Mouse (Mus musculus) hindbrain, embryonic 12.5 days (tissue): ENCODE measurements around the gene Slc26a9. TPM values are rescaled to one million over a fixed set of nuclear protein-coding genes. Genes with fewer than 3 reads are reported as not detected.

Experiments used
- ATAC-seq: fragments of 200-750 bp; cut with Nextera tagmentation; 2 replicates; pipeline ENCODE4 v1.8.0; 2017; ENCODE audit warnings: moderate TSS enrichment; ENCODE audit not compliant: low FRiP score
- H3K27ac ChIP-seq: fragments of 300-500 bp; sonication (generic); 2 replicates; pipeline ENCODE4 v1.5.1; 2016; ENCODE audit warnings: mild to moderate bottlenecking
- H3K27me3 ChIP-seq: fragments of 300-500 bp; sonication (generic); 2 replicates; pipeline ENCODE4 v1.6.1; 2016; ENCODE audit warnings: mild to moderate bottlenecking
- H3K36me3 ChIP-seq: fragments of 300-500 bp; sonication (generic); 2 replicates; pipeline ENCODE4 v1.6.1; 2016; ENCODE audit warnings: mild to moderate bottlenecking
- H3K4me1 ChIP-seq: fragments of 300-500 bp; sonication (generic); 2 replicates; pipeline ENCODE4 v1.6.1; 2016
- H3K4me2 ChIP-seq: fragments of 300-500 bp; sonication (generic); replicated peaks from 2 replicates; pipeline ENCODE4 v1.6.1; 2016; ENCODE audit warnings: mild to moderate bottlenecking
- H3K4me3 ChIP-seq: fragments of 300-500 bp; sonication (generic); 2 replicates; pipeline ENCODE4 v1.5.1; 2016; ENCODE audit warnings: mild to moderate bottlenecking
- H3K9ac ChIP-seq: fragments of 300-500 bp; sonication (generic); 2 replicates; pipeline ENCODE4 v1.6.1; 2016; ENCODE audit warnings: mild to moderate bottlenecking, moderate library complexity
- H3K9me3 ChIP-seq: fragments of 300-500 bp; sonication (generic); replicated peaks from 2 replicates; pipeline ENCODE4 v1.6.1; 2016; ENCODE audit warnings: mild to moderate bottlenecking
- WGBS: fragments of 180-500 bp; shearing (Covaris S2); methylation state at CpG from one replicate; pipeline ENCODE4 v1.1.7; 2016; 5-methylcytosine and 5-hydroxymethylcytosine counted together
- polyA plus RNA-seq: library from polyadenylated mRNA; unstranded; fragments of >200 nt; fragmentation: Nextera tagmentation; extraction: Ambion mirVana; gene quantifications from 2 replicates; pipeline ENCODE4 v1.2.1, GENCODE M21; 2016

Gene Slc26a9
- polyA plus RNA-seq, 1 experiment from 2014 or later = 0.13 TPM

DNA sequence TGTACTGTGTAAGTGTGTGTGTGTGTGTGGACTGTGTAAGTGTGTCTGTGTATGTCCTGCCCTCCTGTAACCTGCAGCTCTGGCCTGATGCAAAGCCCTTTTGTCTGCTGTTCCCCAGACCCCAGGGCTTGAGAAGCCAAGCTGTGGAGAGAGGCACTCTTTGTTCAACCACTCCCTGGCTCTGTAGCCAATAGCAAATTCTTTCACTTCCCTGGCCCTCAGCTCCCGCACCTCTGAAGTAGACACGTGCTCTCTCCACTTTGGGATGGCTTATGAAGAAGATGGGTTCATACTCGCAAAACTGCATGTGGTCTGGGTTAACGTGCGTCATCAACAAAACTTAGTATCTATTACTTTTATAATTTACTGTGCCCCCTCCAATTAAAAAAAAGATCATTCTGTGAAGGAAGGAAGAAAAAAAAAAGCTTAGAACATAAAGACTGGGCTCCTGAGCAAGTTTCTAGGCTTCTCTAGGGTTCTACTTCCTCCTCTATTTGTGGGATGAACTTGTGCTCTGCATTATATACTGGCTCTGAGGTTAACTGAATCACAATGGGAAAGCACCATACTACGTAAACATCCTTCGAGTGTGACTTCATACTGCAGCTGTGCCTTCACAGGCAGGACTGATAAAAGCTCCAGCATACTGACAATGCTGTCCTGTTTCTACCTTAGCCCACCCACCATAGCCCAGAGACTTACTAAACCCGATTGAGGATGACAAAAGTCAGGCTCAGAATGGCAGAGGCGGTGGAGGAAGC lies 16.0 kb downstream of the Slc26a9 start:
- 67% methylated on average over 9 of the region's 9 CpGs for WGBS
- Histone ChIP-seq H3K9me3 (no peaks in the 10 kb centered on the region), H3K4me2 (no peak overlapping the region), H3K4me3 (no peak overlapping the region), H3K27ac (no peak overlapping the region), H3K27me3 (no peaks in the 10 kb centered on the region), H3K9ac (no peak overlapping the region), H3K36me3 (no peaks in the 10 kb centered on the region), H3K4me1 (peaks cover 6% of the 10 kb centered on the region; the same call in 1 of the 2 replicates)
- ATAC-seq = no peak

DNA sequence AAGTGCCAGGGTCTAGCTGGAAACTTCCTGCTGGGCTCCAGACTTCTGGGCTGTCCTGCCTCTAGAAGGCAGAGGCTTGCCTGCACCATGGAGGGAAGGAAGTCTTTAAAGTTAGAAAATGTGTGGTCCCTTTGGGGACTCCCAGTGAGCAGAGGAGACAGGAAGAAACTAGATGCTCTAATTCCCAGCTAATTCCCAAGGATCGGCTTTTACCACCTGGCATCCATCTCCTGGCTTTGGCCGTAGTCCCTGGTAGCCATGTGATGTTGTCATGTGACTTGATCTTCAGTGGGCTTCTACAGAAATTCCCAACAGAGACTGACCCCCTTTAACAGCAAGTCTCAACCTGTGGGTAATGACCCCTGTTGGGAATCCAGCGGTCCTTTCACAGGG lies 16.6 kb downstream of the Slc26a9 start:
- no peak for ATAC-seq
- Histone ChIP-seq H3K27ac (no peak overlapping the region), H3K36me3 (no peaks in the 10 kb centered on the region), H3K4me2 (no peak overlapping the region), H3K27me3 (no peaks in the 10 kb centered on the region), H3K9me3 (no peaks in the 10 kb centered on the region), H3K4me3 (no peak overlapping the region), H3K4me1 (peaks cover 6% of the 10 kb centered on the region; the same call in 1 of the 2 replicates), H3K9ac (no peak overlapping the region)
- whole genome bisulfite sequencing = 87% methylated on average over 3 of the region's 3 CpGs

DNA sequence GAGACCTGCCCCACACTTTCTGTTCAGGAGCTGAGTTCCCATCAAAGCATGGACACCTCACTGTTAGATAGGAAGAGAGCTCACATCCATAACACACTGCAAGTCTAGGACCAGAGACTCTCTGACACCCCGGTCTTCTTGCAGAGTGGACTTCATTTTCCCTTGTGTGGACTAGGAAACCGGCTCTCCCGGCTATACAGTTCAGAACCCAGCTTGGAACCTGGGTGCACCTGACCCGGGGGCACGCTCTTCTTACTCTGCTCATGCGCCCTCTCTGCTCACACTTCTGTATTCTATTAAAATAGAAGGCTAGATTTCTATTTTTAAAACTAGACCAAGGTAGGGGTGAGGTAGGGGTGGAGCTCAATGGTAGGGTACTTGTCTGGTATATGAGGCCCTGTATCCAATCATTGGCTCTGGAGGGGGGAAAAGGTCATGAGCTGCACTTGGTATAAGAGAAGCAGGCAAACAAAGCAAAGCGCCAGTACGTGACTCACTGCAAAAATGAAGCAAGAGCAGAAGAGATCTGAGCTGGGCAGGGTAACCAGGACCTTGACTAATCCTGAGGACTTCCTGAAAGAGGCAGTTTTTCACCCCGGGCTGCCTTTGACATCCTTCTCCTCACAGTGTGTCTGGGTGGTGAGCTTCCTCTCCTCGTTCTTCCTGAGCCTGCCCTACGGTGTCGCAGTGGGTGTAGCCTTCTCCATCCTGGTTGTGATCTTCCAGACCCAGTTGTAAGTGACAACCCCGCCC lies 17.4 kb downstream of the Slc26a9 start:
- WGBS = 80% methylated on average over 13 of the region's 13 CpGs
- Histone ChIP-seq H3K4me1 (peaks cover 6% of the 10 kb centered on the region; the same call in 1 of the 2 replicates), H3K27me3 (no peaks in the 10 kb centered on the region), H3K4me3 (no peak overlapping the region), H3K9ac (no peak overlapping the region), H3K4me2 (no peak overlapping the region), H3K9me3 (no peaks in the 10 kb centered on the region), H3K27ac (no peak overlapping the region), H3K36me3 (no peaks in the 10 kb centered on the region)
- no peak for ATAC-seq

DNA sequence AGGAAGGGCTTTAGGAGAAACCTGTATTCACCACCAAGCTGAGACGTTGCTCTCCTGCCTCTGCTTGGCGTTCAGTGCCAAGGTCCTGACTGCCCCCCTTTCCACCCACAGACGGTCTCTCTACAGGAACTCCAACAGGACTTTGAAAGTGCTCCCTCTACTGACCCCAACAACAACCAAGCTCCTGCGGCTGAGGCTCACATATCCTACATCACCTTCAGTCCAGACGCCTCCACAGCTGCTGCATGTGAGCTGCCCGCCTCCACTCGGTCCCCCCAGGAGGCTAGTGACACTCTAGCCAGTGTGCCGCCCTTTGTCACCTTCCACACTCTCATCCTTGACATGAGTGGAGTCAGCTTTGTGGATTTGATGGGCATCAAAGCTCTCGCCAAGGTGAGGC lies 19.9 kb downstream of the Slc26a9 start:
- Histone ChIP-seq H3K4me1 (peaks cover 5% of the 10 kb centered on the region; the same call in 1 of the 2 replicates), H3K27me3 (no peaks in the 10 kb centered on the region), H3K9ac (no peak overlapping the region), H3K9me3 (no peaks in the 10 kb centered on the region), H3K4me3 (no peak overlapping the region), H3K36me3 (no peaks in the 10 kb centered on the region), H3K27ac (no peak overlapping the region), H3K4me2 (no peak overlapping the region)
- 61% methylated on average over 9 of the region's 9 CpGs for WGBS
- ATAC-seq = no peak

DNA sequence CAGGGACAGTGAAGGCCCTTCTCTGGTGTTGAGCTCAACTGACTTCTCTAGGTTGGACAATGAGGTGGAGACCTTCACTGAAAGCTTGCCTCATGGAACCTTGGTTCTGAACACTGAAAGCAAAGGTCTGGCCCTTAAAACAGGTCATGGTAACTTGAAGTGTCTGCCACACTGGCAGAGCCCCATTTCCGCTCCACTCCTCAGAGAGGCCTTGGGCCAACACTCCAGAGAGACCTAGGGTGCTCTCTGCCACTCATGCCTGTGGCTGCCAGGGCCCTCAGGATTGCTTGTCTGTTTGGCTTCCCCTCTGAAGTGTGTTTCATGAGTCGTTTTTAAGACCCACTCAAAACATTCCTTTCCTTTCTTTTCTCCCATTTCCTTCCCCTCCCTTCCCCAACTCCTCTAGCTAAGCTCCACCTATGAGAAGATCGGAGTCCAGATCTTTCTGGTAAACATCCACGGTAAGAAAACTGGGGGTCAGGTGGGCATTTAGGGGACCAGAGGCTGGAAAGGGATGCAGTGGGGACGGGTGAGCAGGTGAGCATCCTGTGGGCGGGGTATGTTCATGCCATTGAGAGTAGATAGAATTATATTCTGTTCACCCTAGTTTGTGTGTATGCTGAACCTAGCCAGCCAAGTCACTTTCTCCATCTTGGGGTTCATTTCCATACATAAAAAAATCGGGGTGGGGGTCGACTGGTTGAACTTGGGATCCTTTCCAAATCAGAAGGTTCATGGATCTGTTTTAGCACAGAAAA lies 20.9 kb downstream of the Slc26a9 start:
- no peaks in the 10 kb centered on the region for H3K4me1 ChIP-seq
- H3K27ac ChIP-seq = no peak overlapping the region
- H3K36me3 ChIP-seq = no peaks in the 10 kb centered on the region
- no peak overlapping the region for H3K9ac ChIP-seq
- no peaks in the 10 kb centered on the region for H3K9me3 ChIP-seq
- no peak for ATAC-seq
- H3K4me2 ChIP-seq = no peak overlapping the region
- 69% methylated on average over 8 of the region's 8 CpGs for WGBS
- H3K27me3 ChIP-seq = no peaks in the 10 kb centered on the region
- no peak overlapping the region for H3K4me3 ChIP-seq

GRCm38 (mm10) chr1:131765357-131766001 lies 21.7 kb downstream of the Slc26a9 start:
- Histone ChIP-seq H3K4me1 (no peaks in the 10 kb centered on the region), H3K9ac (no peak overlapping the region), H3K36me3 (no peaks in the 10 kb centered on the region), H3K27ac (no peak overlapping the region), H3K4me2 (0 out of 2 replicates have a peak overlapping the region, but pooled peaks have one; percentile 3), H3K9me3 (no peaks in the 10 kb centered on the region), H3K4me3 (no peak overlapping the region), H3K27me3 (no peaks in the 10 kb centered on the region)
- ATAC-seq = 0 out of 2 replicates have a peak, but pooled peaks have one; percentile 56
- WGBS = 13% methylated on average over 11 of the region's 11 CpGs

DNA sequence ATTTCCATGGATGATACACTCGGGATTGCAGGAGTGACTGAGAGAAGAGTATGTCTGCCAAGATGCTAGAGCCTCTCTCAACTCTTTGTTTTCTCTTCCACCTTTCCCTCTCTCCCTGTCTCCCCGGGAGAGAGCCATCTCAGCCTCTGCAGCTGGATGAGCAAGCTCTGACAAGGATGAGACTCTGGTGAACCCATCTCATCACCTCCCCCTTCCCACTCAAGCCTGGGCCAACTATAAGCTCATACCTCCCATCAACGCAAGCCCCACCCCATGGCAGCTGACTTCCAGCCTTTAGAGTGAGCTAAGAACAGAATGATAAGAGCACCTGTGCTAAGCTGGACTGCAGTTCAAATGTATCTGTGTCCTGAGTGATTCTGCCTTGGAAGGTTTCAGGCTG lies 25.5 kb downstream of the Slc26a9 start:
- H3K27me3 ChIP-seq = no peaks in the 10 kb centered on the region
- H3K9me3 ChIP-seq = no peaks in the 10 kb centered on the region
- H3K4me3 ChIP-seq = no peak overlapping the region
- H3K4me1 ChIP-seq = no peaks in the 10 kb centered on the region
- WGBS = 80% methylated on average over 3 of the region's 3 CpGs
- H3K4me2 ChIP-seq = no peak overlapping the region
- no peak for ATAC-seq
- no peaks in the 10 kb centered on the region for H3K36me3 ChIP-seq
- no peak overlapping the region for H3K27ac ChIP-seq
- no peak overlapping the region for H3K9ac ChIP-seq

GRCm38 (mm10) chr1:131770656-131771055 lies 26.8 kb downstream of the Slc26a9 start:
- Histone ChIP-seq H3K9me3 (no peaks in the 10 kb centered on the region), H3K27ac (no peak overlapping the region), H3K9ac (no peak overlapping the region), H3K4me2 (no peak overlapping the region), H3K4me3 (no peak overlapping the region), H3K27me3 (no peaks in the 10 kb centered on the region), H3K36me3 (no peaks in the 10 kb centered on the region), H3K4me1 (no peaks in the 10 kb centered on the region)
- 63% methylated on average over 4 of the region's 4 CpGs for WGBS
- no peak for ATAC-seq

GRCm38 (mm10) chr1:131771440-131771839 lies 27.6 kb downstream of the Slc26a9 start:
- no peaks in the 10 kb centered on the region for H3K4me1 ChIP-seq
- H3K9ac ChIP-seq = no peak overlapping the region
- H3K36me3 ChIP-seq = no peaks in the 10 kb centered on the region
- no peaks in the 10 kb centered on the region for H3K27me3 ChIP-seq
- H3K9me3 ChIP-seq = no peaks in the 10 kb centered on the region
- H3K4me3 ChIP-seq = no peak overlapping the region
- no peak overlapping the region for H3K4me2 ChIP-seq
- no peak overlapping the region for H3K27ac ChIP-seq
- no peak for ATAC-seq

DNA sequence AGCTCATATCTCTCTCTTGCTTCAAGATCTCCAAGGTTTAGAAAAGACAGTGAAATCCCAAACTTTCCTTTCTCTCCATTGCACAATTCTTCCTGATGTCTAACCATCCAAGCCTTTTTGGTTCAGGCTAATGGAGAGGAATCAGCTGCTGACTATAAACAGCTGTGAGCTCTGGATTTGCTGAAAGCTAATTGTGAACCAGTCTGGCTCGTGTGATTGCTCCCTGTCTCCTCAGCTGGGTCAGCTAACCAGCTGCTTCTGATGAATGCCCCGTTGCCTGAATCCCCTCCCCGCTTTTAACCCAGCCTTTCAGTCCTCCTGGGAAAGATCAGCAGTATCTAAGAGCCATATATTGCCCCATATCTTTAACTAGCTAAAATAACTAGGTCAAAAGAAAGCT lies 50.8 kb downstream of the Slc26a9 start:
- H3K36me3 ChIP-seq = no peaks in the 10 kb centered on the region
- no peak overlapping the region for H3K9ac ChIP-seq
- H3K4me1 ChIP-seq = peaks cover 3% of the 10 kb centered on the region; the same call in 1 of the 2 replicates
- H3K27ac ChIP-seq = no peak overlapping the region
- no peak overlapping the region for H3K4me3 ChIP-seq
- 38% methylated on average over 3 of the region's 3 CpGs for WGBS
- H3K4me2 ChIP-seq = no peak overlapping the region
- peaks cover 8% of the 10 kb centered on the region; the same call in 1 of the 2 replicates for H3K27me3 ChIP-seq
- ATAC-seq = no peak
- H3K9me3 ChIP-seq = no peaks in the 10 kb centered on the region

DNA sequence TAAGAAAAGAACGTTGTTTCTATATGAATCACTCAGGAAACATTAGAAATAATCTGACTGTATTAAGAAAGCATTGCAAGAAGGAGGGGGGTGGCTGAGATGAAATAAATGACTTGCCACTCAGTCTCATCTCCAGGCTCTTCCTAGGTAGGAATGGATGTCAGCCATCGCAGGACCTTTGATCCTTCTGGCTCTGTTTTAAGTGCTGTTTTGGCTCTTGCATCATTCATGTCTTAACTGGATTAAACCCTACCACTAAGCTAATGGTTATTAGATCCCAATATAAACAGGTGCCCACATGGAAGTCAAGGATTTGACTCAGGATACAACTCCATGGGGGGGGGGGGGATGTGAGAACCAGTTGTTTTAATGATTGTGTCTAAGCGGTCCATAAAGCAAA lies 51.3 kb downstream of the Slc26a9 start:
- Histone ChIP-seq H3K9me3 (no peaks in the 10 kb centered on the region), H3K9ac (no peak overlapping the region), H3K4me3 (no peak overlapping the region), H3K27me3 (peaks cover 8% of the 10 kb centered on the region; the same call in 1 of the 2 replicates), H3K4me1 (peaks cover 3% of the 10 kb centered on the region; the same call in 1 of the 2 replicates), H3K4me2 (no peak overlapping the region), H3K36me3 (no peaks in the 10 kb centered on the region), H3K27ac (no peak overlapping the region)
- ATAC-seq = no peak
- 85% methylated on average over 3 of the region's 3 CpGs for WGBS
